Mouse (Mus musculus) cerebellum, adult 2 months (tissue): ENCODE results near the gene Parva. TPM values are rescaled to one million over a fixed set of nuclear protein-coding genes. Genes with fewer than 3 reads are reported as not detected.
A peak's percentile ranks its signal among the peaks of the same experiment; 100 is the strongest.

Experiments used
- DNase-seq, 2 experiments: peaks; one replicate each; pipeline ENCODE4 v3.0.0; 2021
- H3K27ac ChIP-seq: fragments of 200-500 bp; 2 replicates; pipeline ENCODE4 v1.5.1; 2012; ENCODE audit warnings: low read length, control low read depth, inconsistent platforms; ENCODE audit not compliant: insufficient read depth
- H3K27me3 ChIP-seq: fragments of 200-500 bp; 2 replicates; pipeline ENCODE4 v1.6.1; 2012; ENCODE audit warnings: inconsistent platforms, mild to moderate bottlenecking, low read length, moderate library complexity; ENCODE audit not compliant: control insufficient read depth, insufficient read depth
- H3K4me1 ChIP-seq: fragments of 200-500 bp; 2 replicates; pipeline ENCODE4 v1.6.1; 2011; ENCODE audit warnings: low read length; ENCODE audit not compliant: control insufficient read depth, insufficient read depth
- H3K4me3 ChIP-seq: fragments of 200-500 bp; replicated peaks from 2 replicates; pipeline ENCODE3; 2011; ENCODE audit warnings: mild to moderate bottlenecking, low read depth, low read length, control low read depth; ENCODE audit not compliant: insufficient read depth
- CTCF ChIP-seq: fragments of 200-500 bp; IDR thresholded peaks from 2 replicates; pipeline ENCODE4 v1.5.1; 2011; ENCODE audit warnings: low read depth, mild to moderate bottlenecking, control low read depth, low read length, moderate library complexity, borderline replicate concordance; ENCODE audit not compliant: insufficient read depth
- POLR2A ChIP-seq: fragments of 200-500 bp; IDR thresholded peaks from 2 replicates; pipeline ENCODE4 v1.6.1; 2011; ENCODE audit warnings: low read length, control low read depth, borderline replicate concordance; ENCODE audit not compliant: insufficient read depth
- WGBS: fragments of 180-500 bp; shearing (Covaris S2); methylation state at CpG from one replicate; pipeline ENCODE4 v1.1.7; 2018; 5-methylcytosine and 5-hydroxymethylcytosine counted together
- polyA plus RNA-seq: library from polyadenylated mRNA; depleted of rRNA; stranded (reverse); fragments of >200 nt; gene quantifications from 2 replicates; pipeline ENCODE4 v1.2.3, GENCODE M21; 2012

The Parva gene
- polyA plus RNA-seq, 1 experiment: 67.5 TPM

DNA sequence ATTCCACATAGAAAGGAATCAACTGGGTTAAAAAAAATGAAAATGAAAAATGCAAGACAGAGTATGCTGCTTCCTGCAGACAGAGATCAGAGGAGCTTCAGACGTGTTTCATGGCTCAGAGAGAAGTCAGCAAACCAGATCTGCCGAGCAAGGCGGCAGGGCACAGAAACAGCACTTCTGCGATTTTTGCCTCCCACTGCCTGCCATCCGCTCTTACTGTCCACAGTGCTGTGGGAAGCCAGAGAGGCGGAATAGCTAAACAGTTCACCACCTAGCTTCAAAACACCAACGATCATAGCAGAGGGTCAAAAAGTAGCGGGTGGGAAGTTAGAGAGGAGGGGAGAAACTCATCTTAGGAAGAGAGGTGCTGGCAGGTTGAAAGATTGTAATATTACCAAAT is 84.0 kb downstream of the Parva start:
- no peak overlapping the region for H3K27ac ChIP-seq
- WGBS: 61% methylated on average over 8 of the region's 8 CpGs
- H3K4me3 ChIP-seq: no peak overlapping the region
- H3K27me3 ChIP-seq: no peaks in the 10 kb centered on the region
- no peak for TF ChIP-seq CTCF
- TF ChIP-seq POLR2A: no peak
- no peaks in the 10 kb centered on the region; the same call in 1 of the 2 replicates for H3K4me1 ChIP-seq
- no peak for DNase-seq

DNA sequence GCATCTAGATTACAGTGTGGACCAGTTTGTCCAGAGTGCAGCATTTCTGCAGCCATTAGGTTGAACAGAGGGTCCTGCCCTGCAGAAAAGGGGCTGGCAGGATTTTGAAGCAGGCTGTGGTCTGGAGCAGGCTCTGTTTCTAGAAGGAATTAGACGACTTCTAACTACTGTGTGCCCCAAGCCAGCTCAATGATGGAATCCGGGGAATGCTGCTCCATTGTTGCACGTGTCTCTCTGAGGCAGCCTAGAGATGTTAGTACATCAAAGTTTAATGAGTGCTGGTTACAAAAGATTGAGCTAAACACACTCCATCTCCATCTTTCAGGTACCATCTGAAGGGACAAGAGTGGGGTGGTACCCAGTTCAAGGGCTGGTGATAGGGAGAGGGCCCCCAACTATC is 85.0 kb downstream of the Parva start:
- Histone ChIP-seq H3K27ac (no peak overlapping the region), H3K4me3 (no peak overlapping the region), H3K4me1 (no peaks in the 10 kb centered on the region; the same call in 1 of the 2 replicates), H3K27me3 (no peaks in the 10 kb centered on the region)
- no peak for DNase-seq
- TF ChIP-seq POLR2A: no peak
- TF ChIP-seq CTCF: no peak
- WGBS: 94% methylated on average over 3 of the region's 3 CpGs

DNA sequence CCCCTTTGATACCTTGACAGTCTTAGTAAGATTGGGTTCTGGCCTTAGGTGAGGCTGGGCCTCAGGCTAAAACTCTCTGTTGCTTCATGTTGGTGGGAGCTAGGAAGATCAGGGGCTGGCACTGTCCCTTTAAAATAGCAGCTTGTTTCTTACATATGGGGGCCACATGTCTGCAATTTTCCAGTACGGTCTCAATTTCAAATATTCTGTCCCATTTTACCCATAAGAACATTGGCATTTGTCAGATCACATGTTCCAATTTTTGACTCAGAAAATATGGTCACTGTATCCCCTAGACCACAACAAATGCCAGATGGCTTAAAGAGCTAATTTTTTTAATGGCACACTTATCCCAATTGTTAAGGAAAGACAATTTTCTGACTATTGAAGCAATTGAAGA is 85.6 kb downstream of the Parva start:
- 42% methylated on average over 1 of the region's 1 CpGs for WGBS
- no peak for DNase-seq
- H3K4me1 ChIP-seq: no peaks in the 10 kb centered on the region; the same call in 1 of the 2 replicates
- TF ChIP-seq CTCF (no peak), POLR2A (no peak)
- no peaks in the 10 kb centered on the region for H3K27me3 ChIP-seq
- H3K4me3 ChIP-seq: no peak overlapping the region
- H3K27ac ChIP-seq: no peak overlapping the region

DNA sequence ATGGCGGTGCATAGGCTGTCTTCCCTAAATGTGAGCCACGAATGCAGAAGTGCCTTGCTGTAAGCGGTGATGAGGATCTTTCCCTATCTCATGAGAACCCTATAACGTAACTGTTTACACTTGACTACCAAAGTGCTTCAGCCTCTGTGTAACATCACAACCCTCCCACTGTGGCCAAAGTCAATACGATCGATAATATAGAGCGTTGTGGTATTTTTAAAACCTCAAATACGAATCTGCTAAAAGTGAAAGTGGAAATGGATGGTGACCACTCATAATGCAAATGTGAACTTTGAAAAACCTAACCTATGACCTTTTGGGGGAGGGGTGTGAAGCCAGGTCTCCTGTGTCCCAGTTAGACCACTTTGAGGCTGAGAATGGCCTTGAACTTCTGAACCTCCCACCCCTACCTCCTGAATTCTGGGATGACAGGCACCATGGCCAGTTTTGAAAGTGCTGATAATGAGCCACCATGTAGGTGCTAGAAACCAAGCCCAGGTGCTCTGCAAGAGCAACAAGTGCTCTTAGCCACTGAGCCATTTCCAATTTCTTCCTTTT is 87.4 kb downstream of the Parva start:
- Histone ChIP-seq H3K27me3 (no peaks in the 10 kb centered on the region), H3K4me3 (no peak overlapping the region), H3K27ac (no peak overlapping the region), H3K4me1 (no peaks in the 10 kb centered on the region; the same call in none of the 2 replicates)
- WGBS: 97% methylated on average over 8 of the region's 8 CpGs
- DNase-seq: no peak
- TF ChIP-seq CTCF (no peak), POLR2A (no peak)

DNA sequence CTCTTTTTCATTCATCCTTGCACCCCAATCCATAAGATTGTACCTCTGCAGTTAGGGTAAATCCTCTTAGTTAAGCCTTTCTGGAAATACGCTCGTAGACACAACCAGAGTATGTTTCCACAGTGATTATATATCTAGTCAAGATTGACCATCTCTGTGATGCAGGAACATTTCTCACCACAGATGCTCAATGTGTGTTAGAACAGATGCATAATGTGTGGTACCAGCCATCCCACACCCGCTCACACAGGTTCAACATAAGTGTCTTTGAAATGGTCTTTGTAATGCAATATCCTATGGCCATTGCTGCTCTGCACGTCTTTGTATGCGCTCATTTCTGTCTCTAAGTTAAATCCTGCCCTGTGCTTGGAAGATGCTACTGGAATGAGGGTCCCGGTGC is 98.2 kb downstream of the Parva start:
- DNase-seq: no peak
- Histone ChIP-seq H3K27me3 (no peaks in the 10 kb centered on the region; the same call in 1 of the 2 replicates), H3K27ac (no peak overlapping the region), H3K4me3 (no peak overlapping the region), H3K4me1 (peaks cover 4% of the 10 kb centered on the region)
- WGBS: 92% methylated on average over 6 of the region's 6 CpGs
- TF ChIP-seq POLR2A: no peak
- no peak for TF ChIP-seq CTCF

DNA sequence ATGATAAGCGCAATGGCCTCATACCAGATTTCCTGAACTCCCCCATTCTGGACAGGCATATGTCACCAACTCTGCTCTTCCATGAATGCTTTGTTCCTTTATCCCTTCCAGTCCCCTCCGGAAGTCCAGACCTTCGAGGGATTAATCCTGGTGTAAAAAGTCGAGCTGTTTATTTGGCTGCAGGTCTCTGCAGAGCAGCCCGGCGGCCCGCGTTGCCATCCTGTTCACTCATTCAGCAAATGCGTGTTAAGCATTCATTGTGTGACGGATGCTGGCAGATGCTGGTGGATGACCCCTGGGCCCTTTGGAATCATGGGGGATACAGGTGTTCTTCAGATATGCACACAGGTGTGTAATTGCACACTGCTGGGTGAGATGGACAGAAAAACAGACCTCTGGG is 98.9 kb downstream of the Parva start:
- Histone ChIP-seq H3K27me3 (no peaks in the 10 kb centered on the region; the same call in 1 of the 2 replicates), H3K4me3 (no peak overlapping the region), H3K27ac (no peak overlapping the region), H3K4me1 (peaks cover 4% of the 10 kb centered on the region)
- WGBS: 26% methylated on average over 10 of the region's 10 CpGs
- TF ChIP-seq POLR2A: no peak
- TF ChIP-seq CTCF: no peak
- peak in 1 of 2 experiments; percentile 15 for DNase-seq

DNA sequence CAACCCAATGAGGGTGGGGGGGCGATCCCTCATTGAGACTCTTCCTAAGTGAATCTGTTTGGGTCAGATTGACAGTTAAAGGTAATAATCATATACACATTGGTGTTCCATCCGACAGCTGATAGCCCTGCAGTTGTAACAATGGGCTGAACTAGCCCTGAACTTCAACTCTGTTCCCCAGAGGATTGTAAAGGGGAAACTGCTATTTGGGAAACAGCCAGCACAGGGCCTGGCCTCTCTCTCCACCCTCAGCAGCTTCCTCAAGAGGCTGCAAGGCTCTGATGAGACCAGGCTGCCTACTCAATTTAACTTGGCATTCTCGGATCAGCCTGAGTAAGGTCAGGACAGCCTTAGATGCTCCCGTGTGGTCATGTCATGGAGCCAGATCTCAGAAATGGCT is 99.9 kb downstream of the Parva start:
- WGBS: 90% methylated on average over 4 of the region's 4 CpGs
- TF ChIP-seq POLR2A (no peak), CTCF (no peak)
- no peak overlapping the region for H3K4me3 ChIP-seq
- no peaks in the 10 kb centered on the region; the same call in 1 of the 2 replicates for H3K27me3 ChIP-seq
- DNase-seq: no peak
- peaks cover 4% of the 10 kb centered on the region for H3K4me1 ChIP-seq
- H3K27ac ChIP-seq: no peak overlapping the region

DNA sequence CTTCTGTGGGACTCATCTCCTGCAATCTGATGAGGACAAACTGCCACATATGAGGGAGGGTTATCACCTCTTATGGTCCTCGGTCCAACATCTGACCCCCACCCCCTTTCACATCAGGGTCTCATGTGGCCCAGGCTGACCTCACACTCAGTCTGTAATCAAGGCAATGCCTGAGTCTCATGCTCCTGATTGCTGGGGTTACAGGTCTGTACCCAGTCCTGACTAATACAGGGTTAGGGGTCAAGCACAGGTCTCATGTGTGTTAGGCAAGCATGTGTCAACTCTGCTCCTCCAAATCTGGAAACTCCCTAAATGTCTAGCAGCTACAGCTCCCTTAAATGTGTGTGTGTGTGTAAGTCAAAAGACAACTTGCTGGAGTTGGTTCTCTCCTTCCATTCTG is 100.8 kb downstream of the Parva start:
- peaks cover 4% of the 10 kb centered on the region for H3K4me1 ChIP-seq
- H3K27me3 ChIP-seq: no peaks in the 10 kb centered on the region; the same call in 1 of the 2 replicates
- no peak overlapping the region for H3K27ac ChIP-seq
- no peak overlapping the region for H3K4me3 ChIP-seq
- TF ChIP-seq CTCF: no peak
- no peak for TF ChIP-seq POLR2A
- no peak for DNase-seq
- 96% methylated on average over 1 of the region's 1 CpGs for WGBS
